Mouse (Mus musculus) embryonic facial prominence, embryonic 14.5 days (tissue): ENCODE results near the gene Efcab11. TPM values are rescaled to one million over a fixed set of nuclear protein-coding genes. Genes with fewer than 3 reads are reported as not detected.
A peak's percentile ranks its signal among the peaks of the same experiment; 100 is the strongest.

Experiments
- ATAC-seq: fragments of 200-750 bp; cut with Nextera tagmentation; 2 replicates; pipeline ENCODE4 v1.8.0; 2017; ENCODE audit warnings: low read depth, moderate number of reproducible peaks, moderate TSS enrichment
- DNase-seq: peaks from one replicate; pipeline ENCODE4 v3.0.0-alpha.2; 2015; ENCODE audit warnings: low spot score
- H3K27ac ChIP-seq: fragments of 300-500 bp; sonication (generic); replicated peaks from 2 replicates; pipeline ENCODE4 v1.5.1; 2014; ENCODE audit warnings: low read depth, mild to moderate bottlenecking, low read length, moderate library complexity
- H3K27me3 ChIP-seq: fragments of 300-500 bp; sonication (generic); replicated peaks from 2 replicates; pipeline ENCODE4 v1.6.1; 2014; ENCODE audit warnings: low read length; ENCODE audit not compliant: control insufficient read depth, insufficient read depth
- H3K36me3 ChIP-seq: fragments of 300-500 bp; sonication (generic); 2 replicates; pipeline ENCODE4 v1.6.1; 2014; ENCODE audit warnings: low read length, mixed read lengths; ENCODE audit not compliant: control insufficient read depth, insufficient read depth
- H3K4me1 ChIP-seq: fragments of 300-500 bp; sonication (generic); 2 replicates; pipeline ENCODE4 v1.6.1; 2014; ENCODE audit warnings: antibody characterized with exemption, low read length; ENCODE audit not compliant: control insufficient read depth, insufficient read depth
- H3K4me2 ChIP-seq: fragments of 300-500 bp; sonication (generic); 2 replicates; pipeline ENCODE4 v1.6.1; 2014; ENCODE audit warnings: low read depth, mild to moderate bottlenecking, low read length, moderate library complexity, mixed read lengths
- H3K4me3 ChIP-seq: fragments of 300-500 bp; sonication (generic); 2 replicates; pipeline ENCODE4 v1.5.1; 2014; ENCODE audit warnings: low read depth, mild to moderate bottlenecking, low read length
- H3K9ac ChIP-seq: fragments of 300-500 bp; sonication (generic); 2 replicates; pipeline ENCODE4 v1.6.1; 2014; ENCODE audit warnings: low read depth, mild to moderate bottlenecking, low read length, moderate library complexity, mixed read lengths
- H3K9me3 ChIP-seq: fragments of 300-500 bp; sonication (generic); 2 replicates; pipeline ENCODE4 v1.6.1; 2016; ENCODE audit warnings: low read length; ENCODE audit not compliant: control insufficient read depth
- WGBS: fragments of 180-500 bp; shearing (Covaris S2); extraction: QIAGEN DNeasy Blood & Tissue Kit; methylation state at CpG from one replicate; pipeline ENCODE4 v1.1.7; 2014; 5-methylcytosine and 5-hydroxymethylcytosine counted together
- polyA plus RNA-seq: library from polyadenylated mRNA; unstranded; fragments of >200 nt; fragmentation: Nextera tagmentation; extraction: Ambion mirVana; gene quantifications from 2 replicates; pipeline ENCODE4 v1.2.1, GENCODE M21; 2014

Efcab11 gene
- polyA plus RNA-seq, 1 experiment from 2014 or later = 10.5 TPM

- ATAC-seq (no peak), DNase-seq (no peak)
- Histone ChIP-seq H3K4me3 (no peak overlapping the region), H3K27ac (no peak overlapping the region), H3K4me2 (no peak overlapping the region), H3K9me3 (peaks cover 13% of the 10 kb centered on the region; the same call in 1 of the 2 replicates), H3K9ac (no peak overlapping the region), H3K27me3 (no peaks in the 10 kb centered on the region), H3K4me1 (no peaks in the 10 kb centered on the region), H3K36me3 (no peaks in the 10 kb centered on the region)
- 39% methylated on average over 4 of the region's 4 CpGs for WGBS
These were observed 202.6 kb downstream of the Efcab11 start for GRCm38 (mm10) chr12:99681681-99682080.

DNA sequence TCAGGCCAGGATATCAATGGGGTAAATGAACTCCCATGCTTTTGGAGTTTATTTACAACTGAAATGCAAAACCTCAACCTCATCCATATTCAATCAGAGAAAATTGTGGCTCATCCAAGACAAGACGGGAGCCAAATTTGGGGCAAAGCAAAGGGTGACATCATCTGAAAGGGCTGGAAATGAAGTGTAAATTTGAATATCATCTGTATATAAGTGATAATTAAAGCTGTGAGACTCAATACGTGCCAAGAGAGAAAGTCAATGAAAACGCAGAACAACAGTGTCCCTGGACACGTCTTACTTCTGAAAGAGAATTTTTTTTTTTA is 212.4 kb downstream of the Efcab11 start:
- H3K9ac ChIP-seq = no peak overlapping the region
- no peaks in the 10 kb centered on the region for H3K27me3 ChIP-seq
- H3K9me3 ChIP-seq = peaks cover 4% of the 10 kb centered on the region; the same call in 1 of the 2 replicates
- H3K4me2 ChIP-seq = no peak overlapping the region
- H3K36me3 ChIP-seq = no peaks in the 10 kb centered on the region
- peaks cover 5% of the 10 kb centered on the region; the same call in 1 of the 2 replicates for H3K4me1 ChIP-seq
- no peak for DNase-seq
- WGBS = 75% methylated on average over 4 of the region's 4 CpGs
- H3K4me3 ChIP-seq = no peak overlapping the region
- ATAC-seq = no peak
- H3K27ac ChIP-seq = no peak overlapping the region

DNA sequence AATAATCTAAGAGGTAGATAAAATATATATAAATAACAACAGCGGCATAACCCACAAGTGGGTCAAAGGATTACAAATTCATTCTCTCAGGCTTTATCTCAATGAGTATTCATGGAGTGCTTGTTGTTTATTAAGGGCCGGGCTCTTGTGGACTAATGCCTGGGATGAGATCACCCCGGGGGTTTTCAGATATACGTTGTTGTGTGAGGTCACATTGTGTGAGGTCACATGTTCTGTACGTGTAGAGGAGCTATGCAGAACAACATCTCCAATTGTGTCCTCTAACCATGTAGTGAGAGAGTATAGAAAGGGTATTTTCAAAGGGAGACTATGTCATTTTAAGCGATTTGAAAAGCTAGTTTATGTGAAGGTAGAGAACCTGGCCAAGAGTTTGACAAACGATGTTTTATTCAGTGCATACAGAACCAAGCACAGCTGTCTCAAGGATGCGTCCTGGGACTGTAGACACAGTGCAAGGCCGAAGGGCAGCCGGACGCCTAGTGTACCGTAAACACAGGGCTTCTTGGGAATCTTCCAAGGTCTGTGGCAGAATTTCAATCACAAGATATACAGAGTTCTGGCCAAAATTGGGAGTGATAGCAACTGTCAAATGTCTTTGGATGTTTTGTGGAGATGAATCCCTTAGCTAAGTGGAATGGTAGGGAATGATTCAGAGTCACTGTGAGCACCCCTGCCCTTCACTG is 212.9 kb downstream of the Efcab11 start:
- no peak overlapping the region for H3K9ac ChIP-seq
- 65% methylated on average over 12 of the region's 12 CpGs for WGBS
- no peaks in the 10 kb centered on the region for H3K36me3 ChIP-seq
- H3K4me2 ChIP-seq = no peak overlapping the region
- no peak overlapping the region; the same call in 1 of the 2 replicates for H3K27ac ChIP-seq
- no peaks in the 10 kb centered on the region for H3K27me3 ChIP-seq
- DNase-seq (peak; percentile 50), ATAC-seq (no peak)
- H3K9me3 ChIP-seq = no peaks in the 10 kb centered on the region
- no peak overlapping the region for H3K4me3 ChIP-seq
- peaks cover 5% of the 10 kb centered on the region; the same call in 1 of the 2 replicates for H3K4me1 ChIP-seq

DNA sequence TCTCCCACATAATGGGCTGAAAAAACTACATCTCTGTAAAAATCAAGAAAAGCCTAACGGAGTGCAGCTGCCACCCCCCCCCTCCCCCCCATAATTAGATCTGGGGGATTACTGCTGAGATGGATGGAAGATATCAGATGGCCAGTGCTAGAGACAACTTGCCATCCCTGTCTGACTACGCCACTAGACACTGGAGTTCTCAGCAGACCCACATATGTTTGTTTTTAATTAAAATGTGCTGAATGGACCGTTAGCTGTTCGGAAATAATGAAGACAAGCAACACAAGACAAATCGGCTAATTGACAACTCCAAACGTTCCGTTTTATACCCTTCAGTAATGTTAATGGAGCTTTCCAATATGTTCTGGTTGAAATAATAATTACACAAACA is 213.5 kb downstream of the Efcab11 start:
- 53% methylated on average over 7 of the region's 7 CpGs for WGBS
- ATAC-seq (peak; percentile 65), DNase-seq (no peak)
- 0 out of 2 replicates have a peak overlapping the region, but pooled peaks have one; percentile 1 for H3K9ac ChIP-seq
- H3K4me2 ChIP-seq = peak overlapping the region; percentile 38
- no peak overlapping the region; the same call in 1 of the 2 replicates for H3K27ac ChIP-seq
- no peaks in the 10 kb centered on the region for H3K27me3 ChIP-seq
- H3K36me3 ChIP-seq = no peaks in the 10 kb centered on the region
- peaks cover 5% of the 10 kb centered on the region; the same call in 1 of the 2 replicates for H3K4me1 ChIP-seq
- no peaks in the 10 kb centered on the region for H3K9me3 ChIP-seq
- 0 out of 2 replicates have a peak overlapping the region, but pooled peaks have one; percentile 1 for H3K4me3 ChIP-seq

- H3K27me3 ChIP-seq = no peaks in the 10 kb centered on the region
- peak; percentile 50 for ATAC-seq
- 54% methylated on average over 26 of the region's 26 CpGs for WGBS
- H3K9me3 ChIP-seq = no peaks in the 10 kb centered on the region
- H3K4me3 ChIP-seq = 0 out of 2 replicates have a peak overlapping the region, but pooled peaks have one; percentile 1
- H3K4me1 ChIP-seq = peaks cover 5% of the 10 kb centered on the region; the same call in 1 of the 2 replicates
- H3K4me2 ChIP-seq = peak overlapping the region; percentile 38
- peak overlapping the region; percentile 52 for H3K27ac ChIP-seq
- H3K36me3 ChIP-seq = no peaks in the 10 kb centered on the region
- H3K9ac ChIP-seq = 0 out of 2 replicates have a peak overlapping the region, but pooled peaks have one; percentile 1
- peak; percentile 79 for DNase-seq
These were observed 214.1 kb downstream of the Efcab11 start for GRCm38 (mm10) chr12:99669976-99670761.

DNA sequence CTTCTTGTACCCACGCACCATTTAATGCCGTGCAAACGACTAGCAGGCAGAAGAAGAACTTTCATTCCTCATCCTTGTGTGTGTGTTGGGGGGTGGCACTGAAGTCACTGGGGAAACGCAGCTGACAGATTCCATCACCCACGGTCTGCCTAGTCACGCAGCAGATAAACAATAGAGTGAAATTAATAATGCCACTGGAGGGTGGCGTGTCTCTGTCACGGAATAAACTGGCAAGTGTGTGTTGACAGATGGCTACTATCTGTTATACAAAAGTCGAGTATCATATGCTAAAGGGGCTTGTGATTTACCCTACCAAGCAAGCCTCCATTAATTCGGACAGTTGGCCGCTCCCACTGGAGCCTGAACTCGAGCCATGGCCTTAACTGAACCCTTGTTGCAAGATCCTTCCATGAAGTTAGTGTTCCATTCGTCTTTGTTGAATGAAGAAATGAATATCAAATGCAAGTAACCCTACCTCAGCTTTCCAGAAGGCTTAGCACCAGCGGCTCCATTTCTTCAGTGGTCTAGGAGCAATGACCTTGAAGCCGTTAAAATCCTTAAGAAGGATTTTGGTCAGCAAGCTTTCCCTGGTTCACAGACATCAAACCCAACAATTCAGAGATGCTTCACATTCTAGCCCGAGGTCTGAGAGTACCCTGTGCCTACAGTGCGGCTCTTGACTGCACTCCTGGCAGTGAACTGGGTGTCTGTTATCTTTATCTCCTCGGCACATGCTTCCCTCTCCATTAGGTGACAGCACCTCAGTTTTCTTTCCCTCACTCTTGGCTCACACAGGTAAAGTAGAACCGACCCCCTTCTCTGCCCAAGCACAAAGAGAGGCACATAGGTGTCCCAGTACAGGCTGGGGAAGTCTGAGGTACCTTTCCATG is 229.0 kb downstream of the Efcab11 start:
- ATAC-seq = no peak

DNA sequence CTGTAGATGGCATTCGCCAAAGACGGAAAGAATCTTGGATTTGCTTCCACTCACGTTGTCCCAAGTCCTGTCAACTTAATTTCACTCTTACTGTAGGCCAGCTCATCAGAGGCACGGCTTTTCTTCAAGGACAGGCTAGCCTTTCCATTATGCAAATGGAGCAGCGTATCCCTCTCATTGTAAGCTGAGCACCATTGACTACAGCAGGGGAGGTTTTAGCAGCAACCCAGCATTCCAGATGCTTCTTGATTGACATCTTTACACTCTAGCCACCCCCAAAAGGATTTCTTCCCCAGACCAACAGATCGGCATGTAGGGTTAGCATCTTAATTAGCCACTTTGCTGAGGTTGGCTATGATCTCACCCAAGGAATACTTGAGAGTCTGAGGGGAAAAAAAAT is 231.8 kb downstream of the Efcab11 start:
- Histone ChIP-seq H3K4me3 (no peak overlapping the region), H3K9me3 (no peaks in the 10 kb centered on the region), H3K4me2 (no peak overlapping the region), H3K4me1 (no peaks in the 10 kb centered on the region), H3K27ac (no peak overlapping the region), H3K9ac (no peak overlapping the region), H3K27me3 (no peaks in the 10 kb centered on the region), H3K36me3 (no peaks in the 10 kb centered on the region)
- 39% methylated on average over 6 of the region's 6 CpGs for WGBS
- DNase-seq (peak; percentile 51), ATAC-seq (peak; percentile 30; the same call in 1 of the 2 replicates)

More for the DNA sequence above, 229.0 kb downstream of the Efcab11 start:
- Histone ChIP-seq H3K9ac (no peak overlapping the region), H3K4me1 (no peaks in the 10 kb centered on the region), H3K27ac (no peak overlapping the region), H3K4me2 (no peak overlapping the region), H3K36me3 (no peaks in the 10 kb centered on the region), H3K4me3 (no peak overlapping the region), H3K27me3 (no peaks in the 10 kb centered on the region), H3K9me3 (peaks cover 10% of the 10 kb centered on the region)
- DNase-seq = peak; percentile 21
- 83% methylated on average over 19 of the region's 19 CpGs for WGBS

DNA sequence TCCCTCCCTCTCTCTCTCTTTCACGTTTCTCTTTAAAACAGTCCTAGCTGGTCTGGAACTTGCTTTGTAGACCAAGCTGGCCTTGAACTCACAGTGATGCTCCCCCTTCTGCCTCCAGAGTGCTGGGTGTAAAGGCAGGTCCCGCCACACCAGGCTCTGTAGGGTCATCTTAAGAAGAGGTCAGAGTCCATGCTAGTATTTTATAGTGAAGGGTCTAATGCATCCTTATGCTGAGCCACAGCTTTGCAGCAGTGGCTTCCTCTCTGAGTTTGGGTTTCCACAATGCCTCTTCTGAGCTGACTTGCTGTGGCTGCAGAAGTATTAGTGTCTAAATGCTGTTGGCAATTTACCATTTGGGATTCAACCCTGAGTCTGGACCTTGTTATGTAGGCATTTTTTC is 234.5 kb downstream of the Efcab11 start:
- Histone ChIP-seq H3K36me3 (no peaks in the 10 kb centered on the region), H3K4me2 (no peak overlapping the region), H3K9me3 (peaks cover 18% of the 10 kb centered on the region; the same call in 1 of the 2 replicates), H3K4me3 (no peak overlapping the region), H3K9ac (no peak overlapping the region), H3K4me1 (no peaks in the 10 kb centered on the region), H3K27ac (no peak overlapping the region; the same call in 1 of the 2 replicates), H3K27me3 (no peaks in the 10 kb centered on the region)
- DNase-seq (peak; percentile 39), ATAC-seq (no peak)
- 40% methylated on average over 2 of the region's 2 CpGs for WGBS
